Mouse (Mus musculus) CD4-positive helper T cell, adult 2 months (primary cell): ENCODE results near the gene Sdk1.

Experiments
- DNase-seq: peaks from one replicate; pipeline ENCODE4 v3.0.0-alpha.2; 2012; ENCODE audit warnings: low read depth, missing footprints, low spot score

The Sdk1 gene

GRCm38 (mm10) chr5:141447247-141447646, 206.0 kb downstream of the Sdk1 start:
- no peak for DNase-seq

DNA sequence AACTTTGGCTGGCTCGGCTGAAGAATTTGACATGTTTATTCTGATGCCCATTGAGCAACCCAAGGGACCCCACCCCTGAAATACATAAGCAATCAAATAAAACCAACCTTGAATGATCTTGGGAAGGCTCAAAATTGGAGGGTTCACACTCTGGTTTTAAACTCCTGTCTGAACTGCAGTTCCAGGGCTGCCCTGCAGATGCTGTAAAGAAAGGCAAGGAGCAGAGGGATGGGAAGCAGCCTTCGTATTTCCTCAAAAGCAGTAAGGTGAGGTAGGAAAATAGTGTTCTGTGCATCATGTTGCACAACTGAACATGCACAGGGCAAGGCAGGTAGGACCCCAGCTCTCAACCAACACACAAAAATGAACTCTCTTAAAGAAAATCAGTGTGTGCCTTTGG, 222.1 kb downstream of the Sdk1 start:
- DNase-seq: no peak

DNA sequence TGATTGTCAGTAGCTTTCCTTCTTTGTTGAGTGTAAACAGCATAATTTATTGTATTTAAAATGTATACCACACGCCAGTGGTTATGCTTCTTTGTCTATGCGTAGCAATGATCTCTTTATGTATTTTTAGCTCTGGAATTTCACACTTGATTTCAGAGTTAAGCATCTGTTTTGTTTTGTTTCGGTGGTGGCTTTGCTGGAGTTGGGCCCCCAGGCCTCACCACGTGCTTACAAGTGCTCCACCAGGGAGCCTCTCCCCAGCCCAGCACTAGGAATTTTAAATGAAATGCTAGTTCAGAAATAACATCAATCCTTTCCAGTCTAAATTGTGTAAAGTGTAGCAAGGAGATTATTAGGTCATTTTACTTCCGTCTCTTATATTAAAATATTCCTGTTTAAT, 227.5 kb downstream of the Sdk1 start:
- no peak for DNase-seq

GRCm38 (mm10) chr5:141505281-141505680, 264.0 kb downstream of the Sdk1 start:
- DNase-seq: no peak

GRCm38 (mm10) chr5:141506344-141506743, 265.1 kb downstream of the Sdk1 start:
- no peak for DNase-seq

DNA sequence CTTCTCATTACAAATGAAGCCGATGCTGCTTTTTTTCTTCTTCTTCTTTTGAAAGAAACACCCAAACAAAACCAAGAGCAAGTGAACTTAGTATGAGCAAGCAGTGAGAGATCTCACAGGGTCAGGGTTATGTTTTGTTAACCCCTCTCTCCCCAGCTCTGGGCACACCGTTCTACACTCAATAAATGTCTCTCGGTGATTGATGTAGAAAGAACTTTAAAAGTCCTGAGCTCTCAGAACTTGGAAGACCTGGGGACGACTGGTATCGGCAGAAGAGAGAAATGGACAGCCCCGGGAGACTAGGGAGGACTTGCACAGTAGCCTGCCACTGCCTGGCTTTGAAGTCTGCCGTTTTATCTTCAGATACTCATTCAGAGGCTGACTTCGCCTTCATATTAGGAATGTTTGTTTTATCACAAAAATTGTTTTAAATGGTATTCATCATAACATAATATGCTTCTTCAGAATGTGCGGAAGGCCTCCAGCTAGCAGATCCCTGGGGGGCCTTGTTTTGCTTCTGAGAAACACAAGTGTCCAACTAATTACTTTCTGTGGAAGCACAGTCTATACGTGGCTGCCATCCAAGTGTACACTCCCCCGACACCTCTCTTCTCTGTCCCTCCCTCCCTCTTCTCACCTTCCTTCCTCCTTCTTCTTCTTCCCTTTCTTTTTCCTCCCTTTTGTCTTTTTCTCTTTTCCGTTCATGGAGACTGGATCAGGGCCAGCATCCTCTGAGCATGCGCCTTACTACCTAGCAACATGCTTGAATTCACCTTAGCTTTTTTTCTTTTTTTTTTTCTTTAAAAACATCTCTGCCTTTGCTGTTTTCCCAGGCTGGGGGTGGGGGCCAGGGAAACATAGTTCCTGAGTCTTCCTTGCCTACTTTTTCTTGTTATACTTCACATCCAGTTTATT, 283.8 kb downstream of the Sdk1 start:
- no peak for DNase-seq

DNA sequence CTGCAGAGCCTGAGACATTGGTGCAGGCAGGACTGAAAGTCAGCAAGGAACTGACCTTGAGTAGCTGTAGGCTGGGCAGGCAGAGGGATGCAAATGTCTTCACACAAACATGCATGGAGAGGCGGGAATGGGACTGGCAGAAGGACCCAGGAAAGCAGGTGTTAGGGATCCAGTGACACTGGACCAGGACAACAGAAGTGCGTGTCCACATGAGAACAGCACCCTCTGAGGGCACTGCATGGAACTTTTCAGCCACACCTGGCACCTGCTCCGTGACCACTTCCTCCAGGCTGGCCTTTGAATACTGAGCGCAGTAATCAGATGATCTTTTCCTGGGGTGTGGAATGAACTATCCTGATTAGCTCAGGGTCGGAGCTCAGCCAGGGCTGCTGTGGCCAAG, 298.9 kb downstream of the Sdk1 start:
- DNase-seq: no peak

- DNase-seq: no peak
Measured at GRCm38 (mm10) chr5:141542890-141543666, 301.8 kb downstream of the Sdk1 start.

GRCm38 (mm10) chr5:141553444-141553843, 312.2 kb downstream of the Sdk1 start:
- no peak for DNase-seq

- no peak for DNase-seq
Measured at GRCm38 (mm10) chr5:141558731-141559130, 317.4 kb downstream of the Sdk1 start.

DNA sequence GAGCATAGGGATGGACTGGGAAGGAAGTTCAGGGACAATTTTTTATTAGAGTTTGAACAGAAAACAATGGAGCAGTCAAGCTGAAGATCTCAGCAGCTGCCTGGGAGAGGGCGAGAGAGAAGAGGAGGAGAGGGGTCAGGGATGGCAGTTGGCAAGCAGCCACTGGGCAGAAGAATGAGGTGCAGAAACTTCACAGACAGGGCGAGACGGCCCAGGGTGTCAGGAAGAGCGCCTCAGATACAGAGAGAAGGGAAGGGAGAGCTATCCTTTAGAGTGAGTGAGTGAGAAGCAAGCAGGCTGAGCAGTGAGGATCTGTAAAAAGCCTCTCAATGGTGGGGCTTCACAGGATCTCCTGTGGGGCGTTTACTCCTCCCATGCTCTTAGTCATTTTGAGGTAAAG, 319.0 kb downstream of the Sdk1 start:
- no peak for DNase-seq

GRCm38 (mm10) chr5:141561989-141562560, 320.8 kb downstream of the Sdk1 start:
- DNase-seq: no peak

DNA sequence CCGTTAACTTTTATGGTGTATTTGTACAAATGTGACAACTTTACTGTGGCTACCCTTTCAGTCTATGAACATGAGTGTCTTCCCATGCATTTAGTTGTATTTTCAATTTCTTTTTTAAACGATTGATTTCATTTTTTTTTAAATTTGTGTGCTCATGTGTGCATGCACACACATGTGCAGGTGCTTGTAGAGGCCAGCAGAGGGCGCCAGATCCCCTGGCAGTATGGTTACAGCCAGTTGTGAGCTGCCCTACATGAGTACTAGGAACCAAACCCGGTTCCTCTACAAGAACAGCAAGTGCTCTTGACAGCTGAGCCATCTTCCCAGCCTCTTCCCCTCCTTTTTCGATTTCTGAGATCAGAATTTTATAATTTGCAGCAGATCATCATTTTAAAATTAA, 322.9 kb downstream of the Sdk1 start:
- DNase-seq: no peak

GRCm38 (mm10) chr5:141568106-141568505, 326.8 kb downstream of the Sdk1 start:
- DNase-seq: no peak

GRCm38 (mm10) chr5:141570442-141570841, 329.2 kb downstream of the Sdk1 start:
- DNase-seq: no peak

GRCm38 (mm10) chr5:141574263-141574662, 333.0 kb downstream of the Sdk1 start:
- DNase-seq: no peak

GRCm38 (mm10) chr5:141591246-141591645, 350.0 kb downstream of the Sdk1 start:
- no peak for DNase-seq

- no peak for DNase-seq
Measured at GRCm38 (mm10) chr5:141612721-141613120, 371.4 kb downstream of the Sdk1 start.

- no peak for DNase-seq
Measured at GRCm38 (mm10) chr5:141615763-141616162, 374.5 kb downstream of the Sdk1 start.

DNA sequence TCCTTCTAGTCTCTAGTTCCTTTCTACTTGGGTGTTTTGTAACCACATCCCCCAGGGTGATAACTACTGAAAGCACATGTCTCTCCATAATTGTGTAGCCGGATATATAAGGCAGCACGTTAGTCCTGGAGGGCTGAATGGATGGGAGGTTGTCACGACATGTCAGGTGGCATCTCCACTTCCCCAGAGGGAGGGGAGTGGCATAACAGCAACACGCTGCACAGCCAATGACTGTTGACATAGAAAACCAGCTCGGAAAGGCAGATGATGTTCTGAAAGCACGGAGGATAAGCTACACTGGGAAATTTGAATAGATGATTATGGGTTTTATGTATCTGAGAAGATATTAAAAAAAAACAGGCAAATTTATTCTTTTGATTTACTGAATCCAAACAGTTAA, 376.4 kb downstream of the Sdk1 start:
- no peak for DNase-seq

DNA sequence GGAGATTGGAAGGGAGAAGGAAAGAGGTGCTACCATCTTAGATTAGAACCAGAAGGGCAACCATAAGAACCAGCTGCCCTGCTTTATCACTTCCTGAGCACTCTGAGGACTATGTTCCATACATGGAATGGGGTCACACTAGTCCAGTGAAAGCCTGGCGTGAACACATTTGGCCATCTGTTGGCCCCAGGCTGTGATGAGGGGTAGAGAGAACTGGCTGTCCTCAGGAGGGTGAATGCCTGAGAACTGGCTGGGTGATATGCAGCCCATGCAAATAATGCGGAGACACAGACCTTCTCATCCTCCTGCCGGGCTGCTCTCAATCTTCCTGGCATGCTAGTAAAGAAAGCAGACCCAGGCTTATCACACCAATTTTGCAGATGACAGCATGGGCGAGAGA, 384.1 kb downstream of the Sdk1 start:
- no peak for DNase-seq

DNA sequence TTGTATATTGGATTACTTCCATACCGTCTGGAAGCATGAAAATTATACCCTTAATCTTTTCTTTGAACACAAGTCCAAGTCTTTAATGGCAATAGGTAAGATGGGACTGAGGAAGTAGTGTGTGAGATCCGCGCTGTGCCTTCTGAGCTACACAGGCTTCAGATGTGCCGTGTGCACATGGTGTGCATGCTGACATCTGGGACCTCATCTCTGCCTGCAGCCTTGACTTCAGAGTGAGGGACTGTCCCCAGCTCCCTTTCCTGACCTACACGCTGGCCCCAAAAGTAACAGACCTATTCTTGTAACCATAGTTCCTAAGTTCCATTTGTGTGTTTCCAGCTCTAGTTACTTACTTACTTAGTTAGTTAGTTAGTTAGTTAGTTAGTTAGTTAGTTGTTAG, 390.4 kb downstream of the Sdk1 start:
- DNase-seq: no peak
